Mouse (Mus musculus): ENCODE results near the gene Hlcs. TPM values are rescaled to one million over a fixed set of nuclear protein-coding genes. Genes with fewer than 3 reads are reported as not detected.

Hlcs gene
- total and polyA plus RNA-seq, 3 experiments = 4.4 to 5.5 (median 5.4) TPM

- no peak for TF ChIP-seq CTCF (IDR thresholded peaks at IDR 0.05)
- no peak for TF ChIP-seq POLR2A (IDR thresholded peaks at IDR 0.05; ENCODE audit: insufficient read depth, low read depth, low read length)
- TF ChIP-seq EP300 (IDR thresholded peaks at IDR 0.05; ENCODE audit: insufficient read depth, low read depth, low read length) = no peak
- intact Hi-C loops (cut with DNase I) = no loop called here
- no peaks in the 10 kb centered on the region for H3K36me3 ChIP-seq (ENCODE audit: control insufficient read depth, insufficient read depth, low read length)
- no peak overlapping the region for H3K9ac ChIP-seq (ENCODE audit: low read depth, low read length)
- H3K27me3 ChIP-seq (ENCODE audit: control insufficient read depth, insufficient read depth, low read length) = no peaks in the 10 kb centered on the region
- 71% methylated on average over 21 of the region's 21 CpGs for WGBS
- H3K4me3 ChIP-seq = no peak overlapping the region
- H3K4me1 ChIP-seq (ENCODE audit: control insufficient read depth, insufficient read depth, low read length) = no peaks in the 10 kb centered on the region
- no peaks in the 10 kb centered on the region for H3K79me2 ChIP-seq (replicated peaks; ENCODE audit: control insufficient read depth, insufficient read depth, low read length)
- no peak for DNase-seq
- H3K27ac ChIP-seq = no peak overlapping the region
Measured at GRCm38 (mm10) chr16:94176997-94177857, 136.1 kb downstream of the Hlcs start.

GRCm38 (mm10) chr16:94175366-94175986, 137.9 kb downstream of the Hlcs start:
- DNase-seq = no peak
- H3K36me3 ChIP-seq (ENCODE audit: control insufficient read depth, insufficient read depth, low read length) = no peaks in the 10 kb centered on the region
- H3K27ac ChIP-seq = no peak overlapping the region
- H3K9ac ChIP-seq (ENCODE audit: low read depth, low read length) = no peak overlapping the region
- H3K4me1 ChIP-seq (ENCODE audit: control insufficient read depth, insufficient read depth, low read length) = no peaks in the 10 kb centered on the region
- no peaks in the 10 kb centered on the region for H3K79me2 ChIP-seq (replicated peaks; ENCODE audit: control insufficient read depth, insufficient read depth, low read length)
- 87% methylated on average over 7 of the region's 7 CpGs for WGBS
- TF ChIP-seq CTCF (IDR thresholded peaks at IDR 0.05) (no peak), POLR2A (IDR thresholded peaks at IDR 0.05; ENCODE audit: insufficient read depth, low read depth, low read length) (no peak), EP300 (IDR thresholded peaks at IDR 0.05; ENCODE audit: insufficient read depth, low read depth, low read length) (no peak)
- H3K4me3 ChIP-seq = no peak overlapping the region
- intact Hi-C loops (cut with DNase I) = no loop called here
- H3K27me3 ChIP-seq (ENCODE audit: control insufficient read depth, insufficient read depth, low read length) = no peaks in the 10 kb centered on the region

DNA sequence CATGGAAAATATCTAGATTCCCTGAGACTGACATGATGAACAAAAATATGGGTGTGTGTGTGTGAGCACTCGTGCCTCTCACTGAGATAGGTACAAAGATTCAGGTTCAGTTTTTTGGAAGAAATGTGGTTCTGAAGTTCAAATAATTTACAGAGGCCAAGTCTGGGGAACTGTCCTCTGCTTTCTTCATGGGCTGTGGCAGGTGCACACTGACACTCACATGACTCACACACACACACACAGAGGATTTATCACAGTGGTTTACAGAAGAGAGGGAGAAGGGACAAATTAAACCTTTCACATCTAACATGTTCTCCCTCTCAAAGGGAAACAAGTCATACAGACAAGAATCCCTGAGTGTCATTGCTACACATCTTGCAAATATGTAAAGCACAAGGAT, 140.0 kb downstream of the Hlcs start:
- H3K27me3 ChIP-seq (ENCODE audit: control insufficient read depth, insufficient read depth, low read length) = no peaks in the 10 kb centered on the region
- DNase-seq = no peak
- intact Hi-C loops (cut with DNase I) = no loop called here
- no peak overlapping the region for H3K9ac ChIP-seq (ENCODE audit: low read depth, low read length)
- H3K36me3 ChIP-seq (ENCODE audit: control insufficient read depth, insufficient read depth, low read length) = no peaks in the 10 kb centered on the region
- no peaks in the 10 kb centered on the region for H3K79me2 ChIP-seq (replicated peaks; ENCODE audit: control insufficient read depth, insufficient read depth, low read length)
- TF ChIP-seq POLR2A (IDR thresholded peaks at IDR 0.05; ENCODE audit: insufficient read depth, low read depth, low read length) = no peak
- no peak for TF ChIP-seq EP300 (IDR thresholded peaks at IDR 0.05; ENCODE audit: insufficient read depth, low read depth, low read length)
- no peak for TF ChIP-seq CTCF (IDR thresholded peaks at IDR 0.05)
- H3K27ac ChIP-seq = no peak overlapping the region
- 85% methylated on average over 1 of the region's 1 CpGs for WGBS
- H3K4me1 ChIP-seq (ENCODE audit: control insufficient read depth, insufficient read depth, low read length) = no peaks in the 10 kb centered on the region
- no peak overlapping the region for H3K4me3 ChIP-seq

GRCm38 (mm10) chr16:94170218-94170617, 143.2 kb downstream of the Hlcs start:
- no peaks in the 10 kb centered on the region for H3K4me1 ChIP-seq (ENCODE audit: control insufficient read depth, insufficient read depth, low read length)
- H3K27ac ChIP-seq = no peak overlapping the region
- TF ChIP-seq CTCF (IDR thresholded peaks at IDR 0.05) (no peak), POLR2A (IDR thresholded peaks at IDR 0.05; ENCODE audit: insufficient read depth, low read depth, low read length) (no peak)
- no peak overlapping the region for H3K9ac ChIP-seq (ENCODE audit: low read depth, low read length)
- DNase-seq = no peak
- intact Hi-C loops (cut with DNase I) = no loop called here
- no peaks in the 10 kb centered on the region for H3K79me2 ChIP-seq (replicated peaks; ENCODE audit: control insufficient read depth, insufficient read depth, low read length)
- WGBS = 72% methylated on average over 4 of the region's 4 CpGs
- no peaks in the 10 kb centered on the region for H3K27me3 ChIP-seq (ENCODE audit: control insufficient read depth, insufficient read depth, low read length)
- H3K4me3 ChIP-seq = no peak overlapping the region
- H3K36me3 ChIP-seq (ENCODE audit: control insufficient read depth, insufficient read depth, low read length) = no peaks in the 10 kb centered on the region

DNA sequence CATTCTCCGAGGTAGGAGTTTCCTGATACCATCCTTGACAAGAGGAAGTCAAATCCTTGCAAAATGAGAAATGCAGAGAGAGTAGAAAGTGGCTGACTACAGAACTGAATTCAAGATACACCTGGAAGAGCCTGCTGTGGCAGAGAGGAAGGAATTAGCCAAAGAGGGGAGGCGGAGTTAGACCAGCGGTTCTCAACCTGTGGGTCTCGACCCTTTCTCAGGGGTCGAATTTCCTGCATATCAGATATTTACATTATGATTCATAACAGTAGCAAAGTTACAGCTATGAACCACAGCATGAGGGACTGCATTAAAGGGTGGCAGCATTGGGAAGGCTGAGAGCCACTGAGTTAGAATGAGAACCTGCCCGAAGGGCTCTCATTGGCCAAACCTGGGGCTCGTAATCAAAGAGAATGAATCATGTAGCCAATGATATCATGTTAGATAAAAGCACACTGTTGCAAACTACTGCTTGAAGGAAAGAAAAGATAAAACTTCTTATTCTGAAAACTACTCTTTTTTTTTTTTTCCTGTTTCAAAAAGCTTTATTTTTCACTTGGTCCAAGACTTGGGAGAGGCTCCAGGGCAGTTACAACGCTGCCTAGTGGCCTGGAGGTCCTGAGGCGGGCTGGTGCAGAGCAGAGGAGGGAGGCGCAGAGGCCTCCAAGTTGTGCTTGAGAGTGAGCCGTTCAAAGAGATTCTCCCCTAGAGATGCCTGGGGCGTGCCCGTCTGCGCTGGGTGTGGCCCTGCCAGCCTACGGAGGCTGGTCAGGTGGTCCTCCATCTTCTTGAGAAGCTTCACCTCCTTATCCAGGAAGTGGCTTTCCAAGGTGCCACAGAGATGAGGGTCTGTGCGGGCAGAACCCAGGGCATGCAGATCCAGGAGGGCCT, 144.5 kb downstream of the Hlcs start:
- intact Hi-C loops (cut with DNase I) = no loop called here
- H3K4me1 ChIP-seq (ENCODE audit: control insufficient read depth, insufficient read depth, low read length) = peaks cover 1% of the 10 kb centered on the region; the same call in 1 of the 2 replicates
- TF ChIP-seq CTCF (IDR thresholded peaks at IDR 0.05) (no peak), POLR2A (IDR thresholded peaks at IDR 0.05; ENCODE audit: insufficient read depth, low read depth, low read length) (no peak), EP300 (IDR thresholded peaks at IDR 0.05; ENCODE audit: insufficient read depth, low read depth, low read length) (no peak)
- WGBS = 85% methylated on average over 16 of the region's 16 CpGs
- DNase-seq = no peak
- no peak overlapping the region for H3K4me3 ChIP-seq
- no peaks in the 10 kb centered on the region for H3K27me3 ChIP-seq (ENCODE audit: control insufficient read depth, insufficient read depth, low read length)
- no peaks in the 10 kb centered on the region for H3K36me3 ChIP-seq (ENCODE audit: control insufficient read depth, insufficient read depth, low read length)
- no peak overlapping the region for H3K27ac ChIP-seq
- H3K79me2 ChIP-seq (replicated peaks; ENCODE audit: control insufficient read depth, insufficient read depth, low read length) = no peaks in the 10 kb centered on the region
- H3K9ac ChIP-seq (ENCODE audit: low read depth, low read length) = no peak overlapping the region

Data from heart, adult 2 months (tissue).